Mouse (Mus musculus): ENCODE data around the gene Clvs2. TPM values are rescaled to one million over a fixed set of nuclear protein-coding genes. Genes with fewer than 3 reads are reported as not detected.

The Clvs2 gene
- polyA plus RNA-seq (2012; rRNA removed) = 11.4 and 11.8 TPM in 2 replicates

GRCm38 (mm10) chr10:33624131-33624879 is at the start of gene Clvs2:
Gene Clvs2, minus strand, starts transcription at chr10:33624769.

Other genes starting within 250 kb of the Clvs2 start
- not detected in 2 replicates for gene Sult3a2, start 161.9 kb upstream of the Clvs2 start, polyA plus RNA-seq (2012; rRNA removed)
- gene Sult3a1, start 233.0 kb upstream of the Clvs2 start, polyA plus RNA-seq (2012; rRNA removed) = not detected in 2 replicates

All from central nervous system, embryonic 14 days (tissue).